Mouse (Mus musculus): ENCODE results near the gene Slc9a9.

Slc9a9 gene

DNA sequence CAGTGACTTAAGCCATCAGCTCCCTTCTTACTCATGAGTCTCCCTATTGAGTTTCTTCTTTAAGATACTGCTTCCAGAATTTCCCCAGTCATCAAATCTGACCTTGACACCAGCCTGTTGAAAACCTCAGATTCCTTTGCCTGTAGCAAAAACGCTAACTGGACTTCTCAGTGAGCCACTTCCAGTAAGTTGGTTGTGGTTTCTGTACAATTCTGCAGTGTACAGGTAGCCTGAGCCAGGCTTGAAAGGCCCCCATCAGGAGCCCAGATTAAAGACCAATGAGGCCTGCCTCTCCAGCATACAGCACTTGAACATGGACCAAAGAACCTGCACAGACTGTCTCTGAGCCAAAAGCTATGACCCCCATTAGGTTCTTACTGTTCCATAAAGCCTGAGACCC, 498.1 kb downstream of the Slc9a9 start:
- DNase-seq = no peak

DNA sequence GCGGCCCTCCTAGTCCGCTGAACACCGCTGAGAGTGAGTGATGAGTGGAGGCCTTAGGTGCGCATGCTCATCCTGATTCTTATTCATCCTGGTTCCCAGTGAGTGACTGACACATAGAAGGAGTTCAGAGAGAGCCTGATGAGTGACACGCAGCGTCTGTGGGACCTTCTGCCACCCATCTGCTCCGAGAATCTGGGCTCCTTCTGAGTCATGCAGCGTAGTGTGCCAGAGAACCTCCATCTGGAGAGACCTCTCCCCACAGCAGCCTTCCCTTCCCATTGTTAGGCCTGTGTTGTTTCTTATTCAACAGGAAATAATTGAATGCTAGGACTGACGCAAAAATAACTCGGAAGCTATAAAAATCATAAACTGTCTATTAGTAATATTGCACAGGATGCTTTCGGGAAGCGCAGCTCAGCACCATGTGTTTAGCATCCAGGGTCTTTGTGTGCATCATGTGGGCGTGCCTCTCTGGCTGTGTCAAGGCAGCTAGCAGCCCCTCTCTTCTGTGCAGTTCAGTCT, 498.8 kb downstream of the Slc9a9 start:
- DNase-seq = peak; percentile 30 to 47

DNA sequence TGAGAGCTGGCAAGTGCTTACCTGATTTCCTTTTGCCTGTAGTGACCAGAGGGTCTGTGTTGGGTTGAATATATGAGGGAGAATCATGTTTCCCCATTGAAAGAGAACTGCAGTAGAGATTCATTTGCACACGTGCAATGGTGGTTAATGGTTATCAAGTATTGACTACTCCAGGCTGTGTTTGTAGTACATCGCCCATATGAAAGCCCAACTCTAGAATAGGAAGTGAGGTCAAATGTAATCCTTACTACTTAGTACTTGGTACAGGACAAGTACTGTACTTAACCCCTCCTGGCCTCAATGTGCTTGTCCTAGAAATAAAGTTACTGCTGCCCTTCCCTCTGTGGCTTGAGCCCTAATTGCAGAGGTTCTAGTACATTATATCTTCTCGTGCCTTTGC, 508.5 kb downstream of the Slc9a9 start:
- no peak for DNase-seq

DNA sequence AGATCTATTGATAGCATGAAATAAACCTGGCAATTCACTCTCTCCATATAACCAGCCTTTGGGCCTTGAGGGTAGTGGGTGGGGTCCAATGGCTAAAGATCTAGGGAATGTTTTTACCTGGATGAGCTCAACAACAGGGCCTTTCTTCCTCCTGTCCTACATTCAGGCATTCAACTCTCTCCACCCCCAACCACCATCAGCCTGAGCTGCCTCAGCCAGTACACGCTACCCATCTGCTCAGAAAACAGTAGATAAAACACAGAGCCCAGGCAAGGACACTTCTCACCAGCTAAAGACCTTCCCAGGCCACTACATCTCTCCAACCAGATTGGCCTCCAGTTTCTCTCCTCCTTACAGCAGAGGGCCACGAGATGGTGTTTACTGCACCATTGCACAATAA, 510.3 kb downstream of the Slc9a9 start:
- no peak for DNase-seq

DNA sequence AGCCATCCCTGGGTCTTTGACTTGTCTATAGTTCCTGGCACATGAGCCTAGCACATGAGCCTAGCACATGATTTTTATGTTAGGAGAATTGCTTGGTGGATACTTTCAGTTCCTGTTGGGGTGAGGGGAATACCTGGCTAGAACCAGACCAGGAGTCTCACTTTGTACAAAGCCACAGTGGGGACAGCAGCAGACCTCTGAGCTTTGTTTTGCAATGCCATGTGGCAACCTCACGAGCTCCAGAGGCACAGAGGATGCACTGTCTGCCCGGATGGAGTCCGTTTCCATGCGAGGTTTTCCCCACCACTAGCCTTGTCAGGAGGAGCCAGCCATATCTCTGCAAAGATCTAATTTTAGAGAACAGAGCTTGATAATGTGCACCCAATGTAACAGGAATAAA, 510.9 kb downstream of the Slc9a9 start:
- DNase-seq = no peak

DNA sequence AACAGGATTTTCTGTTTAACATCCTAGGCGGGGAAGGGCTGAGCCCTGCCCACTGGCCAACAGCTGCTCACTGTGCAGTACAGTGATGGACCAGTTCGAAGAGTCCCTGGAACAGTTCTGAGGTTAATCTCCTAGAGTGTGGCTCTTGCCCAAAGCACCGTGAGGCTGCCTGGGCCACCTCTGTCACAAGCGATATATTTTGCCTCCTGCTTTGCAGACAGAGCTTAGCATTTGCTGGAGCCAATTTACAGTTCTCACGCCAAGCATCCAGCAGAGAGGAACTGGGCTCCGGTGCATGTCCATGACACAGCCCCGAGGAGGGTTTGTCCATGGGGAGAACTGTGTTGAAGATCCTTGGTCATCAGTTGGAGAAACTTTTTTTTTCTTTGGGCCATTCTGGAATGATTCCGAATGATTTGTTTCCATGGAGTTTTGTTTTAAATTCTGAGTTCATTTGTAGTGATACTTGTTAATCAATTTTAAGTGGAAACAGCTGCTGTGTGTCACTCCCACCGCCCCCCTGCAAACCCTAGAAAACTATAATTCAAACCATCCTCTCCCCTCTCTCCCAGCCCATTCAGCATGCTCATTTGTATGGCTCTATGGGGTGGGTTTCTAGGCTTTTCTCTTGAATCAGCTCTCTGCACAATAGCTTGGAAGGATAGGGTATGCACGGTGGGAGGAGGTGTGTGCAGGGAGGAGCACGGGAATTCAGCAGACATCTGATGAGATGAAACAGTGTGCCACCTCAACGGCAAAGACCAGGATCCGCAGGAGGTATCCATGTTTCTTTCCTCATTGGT, 511.7 kb downstream of the Slc9a9 start:
- DNase-seq = no peak

- DNase-seq = no peak
These were observed 512.6 kb downstream of the Slc9a9 start for GRCm38 (mm10) chr9:95182272-95182671.

- no peak for DNase-seq
These were observed 514.7 kb downstream of the Slc9a9 start for GRCm38 (mm10) chr9:95184453-95184852.

DNA sequence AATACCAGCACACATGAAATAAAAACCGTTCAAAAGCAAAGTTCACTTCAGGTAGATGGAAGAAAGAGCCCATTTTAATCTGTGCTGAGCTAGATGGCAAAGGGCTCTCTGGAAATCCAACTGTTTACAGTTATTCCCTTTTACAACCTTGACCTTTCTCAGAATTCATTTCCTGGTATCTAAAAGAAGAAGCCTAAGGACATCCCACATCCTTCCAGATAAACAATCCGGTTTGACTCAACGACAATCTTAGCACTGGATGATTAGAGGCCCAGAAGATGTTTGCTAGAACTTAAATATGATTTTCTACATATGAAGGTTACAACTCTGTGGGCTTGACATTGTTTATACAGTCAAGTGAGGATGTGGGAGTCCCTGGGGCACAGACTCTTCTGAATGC, 516.1 kb downstream of the Slc9a9 start:
- no peak for DNase-seq

- no peak for DNase-seq
These were observed 516.9 kb downstream of the Slc9a9 start for GRCm38 (mm10) chr9:95186386-95187289.

GRCm38 (mm10) chr9:95188362-95189217, 518.9 kb downstream of the Slc9a9 start:
- DNase-seq = no peak

- no peak for DNase-seq
These were observed 519.5 kb downstream of the Slc9a9 start for GRCm38 (mm10) chr9:95189218-95189605.

- DNase-seq = no peak
These were observed 521.7 kb downstream of the Slc9a9 start for GRCm38 (mm10) chr9:95191442-95191841.

GRCm38 (mm10) chr9:95192901-95193532, 523.3 kb downstream of the Slc9a9 start:
- no peak for DNase-seq

DNA sequence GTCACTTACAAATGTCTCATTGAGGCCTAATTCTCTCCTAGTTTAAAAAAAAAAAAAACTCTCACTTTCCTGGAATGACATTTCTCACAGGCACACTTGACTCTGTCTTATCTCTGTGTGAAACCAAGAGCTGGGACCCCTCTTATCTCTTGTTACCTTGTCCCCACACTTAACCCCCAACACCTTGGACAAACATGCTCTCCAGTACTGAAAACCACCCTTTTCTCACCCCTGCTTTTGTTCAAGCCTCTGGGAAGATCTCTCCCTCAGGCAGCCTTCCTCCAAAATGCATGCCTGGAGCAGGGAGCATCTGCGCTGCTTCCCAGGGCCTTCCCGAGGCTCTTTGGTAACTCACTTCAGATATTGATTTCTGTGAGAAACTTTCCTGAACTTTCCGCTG, 524.0 kb downstream of the Slc9a9 start:
- no peak for DNase-seq

DNA sequence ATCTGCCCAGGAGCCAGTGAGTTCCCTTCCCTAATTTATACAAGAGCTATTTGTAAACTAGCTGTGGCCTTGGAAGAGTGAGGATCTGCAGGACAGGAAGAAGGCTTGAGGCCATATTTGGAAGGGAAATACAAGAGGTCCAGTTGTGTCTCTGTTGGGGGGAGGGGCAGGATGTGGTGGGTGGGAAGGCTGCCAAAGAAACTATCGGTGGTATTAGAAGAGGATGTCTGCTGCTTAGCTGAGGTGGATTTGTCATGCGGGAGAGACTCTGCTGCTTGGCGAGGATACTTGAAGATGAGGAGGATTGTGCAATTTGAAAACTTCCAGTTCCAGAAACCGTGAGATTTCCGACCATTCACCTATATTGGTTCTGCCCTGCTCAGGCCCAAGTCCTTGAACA, 524.4 kb downstream of the Slc9a9 start:
- DNase-seq = no peak

DNA sequence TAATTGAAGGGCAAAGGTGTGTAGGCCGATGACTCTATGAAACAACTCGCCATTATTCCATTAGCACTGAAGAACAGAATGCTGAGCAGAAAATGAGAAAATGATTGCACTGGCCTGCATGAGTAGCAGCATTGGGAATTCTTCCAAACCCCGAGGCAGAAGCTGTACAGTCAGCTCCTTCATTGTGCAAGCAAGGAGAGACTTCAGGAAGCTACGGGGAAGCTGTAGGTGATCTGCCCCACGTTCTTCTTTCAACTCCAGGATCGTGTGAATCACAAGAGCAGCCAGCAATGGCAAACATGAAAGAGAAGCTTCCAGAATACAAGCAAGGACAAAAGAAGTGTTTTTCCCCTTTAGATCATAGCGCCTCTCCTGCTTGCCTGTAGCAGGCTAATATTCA, 538.0 kb downstream of the Slc9a9 start:
- peak in 1 of 2 experiments; percentile 16 for DNase-seq

GRCm38 (mm10) chr9:95208681-95209080, 539.0 kb downstream of the Slc9a9 start:
- no peak for DNase-seq

DNA sequence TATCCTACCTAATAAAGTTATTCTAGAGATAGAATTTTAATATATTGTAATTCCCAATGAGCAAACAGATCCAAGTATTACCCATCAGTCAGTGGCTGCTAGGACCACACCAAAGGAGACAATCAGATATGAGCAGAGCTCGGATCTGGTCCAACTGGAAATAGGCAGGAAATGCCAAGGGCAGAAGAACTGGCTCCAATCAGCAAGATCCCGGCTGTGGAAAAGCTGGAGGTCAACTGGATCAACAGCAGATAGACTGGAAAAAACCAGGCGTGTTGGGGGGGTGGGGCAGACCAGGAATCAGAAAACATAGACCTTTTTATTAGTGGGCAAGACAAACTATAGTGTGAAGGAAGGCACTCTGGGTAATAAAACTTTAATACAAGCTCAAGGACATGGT, 550.3 kb downstream of the Slc9a9 start:
- no peak for DNase-seq

DNA sequence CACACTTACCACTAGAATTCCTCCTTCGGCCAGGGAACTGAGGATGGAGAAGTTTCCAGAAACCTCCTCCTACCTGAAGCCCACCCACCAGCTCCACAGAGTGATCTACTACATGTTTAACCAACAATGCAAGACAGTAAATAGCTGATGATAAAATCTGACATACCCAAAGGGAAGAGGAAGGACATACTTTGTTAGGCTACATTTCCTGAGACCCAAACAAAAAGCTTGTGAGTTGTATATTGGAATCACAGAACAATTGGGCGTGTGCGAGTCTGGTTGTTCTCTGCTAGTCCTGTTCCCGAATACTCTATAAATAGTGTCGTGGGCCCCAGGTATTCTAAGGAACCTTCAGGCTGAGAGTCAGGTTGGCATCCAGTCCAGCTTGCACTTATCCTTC, 551.6 kb downstream of the Slc9a9 start:
- DNase-seq = no peak

DNA sequence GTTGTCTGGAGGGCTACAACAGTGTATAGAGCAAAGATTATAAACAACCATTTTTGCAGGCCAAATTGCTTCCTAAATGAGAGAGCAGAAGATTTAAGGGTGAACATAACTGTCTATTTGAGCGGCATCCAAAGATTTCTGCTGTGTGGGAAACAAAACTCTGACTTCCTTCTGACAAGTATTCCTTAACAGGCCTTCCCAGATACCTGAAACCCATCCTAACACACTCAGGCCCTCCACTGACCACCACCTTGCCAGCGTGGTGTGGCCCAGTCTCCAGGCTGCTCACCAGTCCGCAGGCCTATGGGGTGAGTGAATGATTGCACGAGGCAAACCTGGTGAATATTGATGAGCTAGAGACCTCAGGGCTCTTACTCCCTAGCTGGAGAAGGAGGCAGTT, 557.3 kb downstream of the Slc9a9 start:
- no peak for DNase-seq

- no peak for DNase-seq
These were observed 558.4 kb downstream of the Slc9a9 start for GRCm38 (mm10) chr9:95228123-95228522.

Measured in cerebellum, postnatal 36 days (tissue).